Mouse (Mus musculus): ENCODE measurements at regions not wholly inside any gene's neighbourhood (a gene's known extent, or its start where the extent isn't known, plus 50 kb on each side); places are given as distances from the start of the nearest gene placed in this dataset.
"Not testable (repeated sequence)": the region's sequence is repeated elsewhere in the genome, so short reads cannot be mapped to it uniquely, and the experiment has no call there.

DNA sequence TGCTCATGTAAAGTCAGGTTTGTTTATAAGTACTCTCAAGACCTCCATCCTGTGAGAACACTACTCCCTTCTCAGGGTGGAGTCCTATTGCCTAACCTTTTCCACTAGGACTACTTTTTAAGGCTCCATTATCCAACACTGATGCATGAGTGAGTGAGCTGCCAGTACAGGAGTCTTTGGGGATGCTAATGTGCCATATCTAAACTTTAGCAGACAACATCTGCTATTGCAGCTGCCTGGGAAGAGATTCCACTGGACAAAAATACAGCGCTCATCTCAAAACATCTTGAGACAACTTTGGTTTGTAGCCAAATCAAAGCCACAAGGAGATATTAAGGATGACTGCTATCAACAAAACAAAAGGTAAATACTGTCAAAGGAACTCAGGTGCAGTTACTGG lies 52.3 kb upstream of the Gm10985 start:
- DNase-seq = no peak

DNA sequence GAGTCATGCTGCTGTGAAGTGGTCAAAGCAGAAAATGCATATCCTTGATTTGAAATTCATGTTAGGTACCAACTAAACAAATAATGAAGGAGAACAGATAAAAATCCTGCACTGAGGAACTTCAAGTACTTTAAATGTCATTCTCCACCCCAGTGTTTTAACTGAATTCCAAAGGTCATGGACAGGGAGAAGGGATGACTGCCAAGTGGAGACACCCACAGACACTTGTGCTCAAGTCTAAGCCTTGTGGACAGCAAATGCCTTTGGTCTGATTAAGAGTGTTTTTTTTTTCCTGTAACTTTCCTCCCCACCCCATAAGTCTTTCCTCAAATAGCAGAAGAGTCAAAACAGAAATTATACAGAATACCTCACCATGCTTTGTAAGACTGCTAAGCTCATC lies 55.2 kb upstream of the Gm10985 start:
- no peak for DNase-seq

DNA sequence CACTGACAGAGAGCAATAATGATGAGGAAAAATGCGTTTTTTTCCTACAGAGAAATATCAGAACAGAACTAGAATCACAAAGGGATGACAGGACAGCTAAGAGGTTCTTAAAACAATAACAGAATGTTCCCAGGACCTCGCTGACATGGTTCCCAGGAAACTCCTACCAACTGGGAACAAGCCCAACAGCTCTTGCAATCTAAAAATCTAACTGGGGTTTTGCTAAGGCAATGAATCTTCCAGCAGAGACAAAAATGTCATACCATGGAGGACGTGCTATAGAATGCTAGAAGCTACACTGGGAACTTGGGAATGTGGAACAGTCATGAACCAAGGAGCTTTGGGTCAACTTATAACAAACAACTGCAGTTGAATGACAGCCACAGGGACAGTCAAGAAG lies 59.7 kb upstream of the Gm10985 start:
- DNase-seq = no peak

DNA sequence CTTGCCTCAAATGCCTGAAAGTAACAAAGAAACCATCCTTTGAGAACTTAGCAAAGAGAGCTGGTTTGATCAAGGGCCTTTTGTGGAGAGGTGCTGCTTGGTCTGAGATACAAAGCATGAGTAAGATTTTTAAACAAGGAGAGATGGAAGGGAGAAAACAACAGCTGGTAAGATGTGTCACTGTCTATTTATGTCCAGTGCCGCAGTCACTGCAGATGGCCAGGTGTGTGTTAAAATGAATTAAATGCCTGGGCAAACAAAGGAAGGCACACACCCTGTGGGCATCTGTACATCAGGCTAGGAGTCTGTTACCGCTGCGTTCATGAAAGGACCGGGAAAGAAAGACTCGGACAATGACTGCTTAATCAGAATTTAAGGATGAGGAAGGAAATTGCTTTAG lies 68.2 kb upstream of the Gm10985 start:
- DNase-seq = no peak

DNA sequence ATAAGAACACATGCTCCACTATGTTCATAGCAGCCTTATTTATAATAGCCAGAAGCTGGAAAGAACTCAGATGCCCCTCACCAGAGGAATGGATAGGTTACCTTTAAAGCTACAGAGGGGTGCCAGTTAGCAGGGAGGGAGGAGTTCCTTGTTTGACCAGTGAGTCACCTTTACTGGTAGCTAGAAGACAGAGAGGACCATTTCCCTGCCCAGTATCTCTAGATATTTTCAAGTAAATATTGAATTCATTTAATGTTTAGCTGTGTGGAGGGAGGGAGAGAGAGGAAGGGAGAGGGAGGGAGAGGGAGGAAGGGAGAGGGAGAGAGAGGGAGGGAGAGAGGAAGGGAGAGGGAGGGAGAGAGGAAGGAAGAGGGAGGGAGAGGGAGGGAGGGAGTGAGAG lies 77.3 kb upstream of the Gm10985 start:
- no peak for DNase-seq

DNA sequence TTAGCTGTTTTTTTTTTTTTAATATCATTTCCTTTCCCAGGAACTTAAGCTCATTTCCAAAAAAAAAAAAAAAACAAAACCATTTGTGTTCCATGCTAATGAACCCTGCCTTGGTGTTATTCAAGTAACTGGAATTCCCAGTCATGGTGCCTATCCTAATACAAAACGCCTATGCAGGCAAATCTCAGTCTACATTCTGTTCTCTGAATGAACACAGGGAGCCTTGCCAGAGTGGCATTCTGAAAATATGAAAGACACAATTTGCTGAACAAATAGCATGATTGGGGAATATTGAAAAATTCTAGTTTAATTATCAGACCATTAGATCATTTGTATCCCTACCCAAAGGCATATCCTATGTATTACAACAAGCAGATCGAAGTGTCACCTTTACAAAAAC lies 80.9 kb upstream of the Gm10985 start:
- no peak for DNase-seq

DNA sequence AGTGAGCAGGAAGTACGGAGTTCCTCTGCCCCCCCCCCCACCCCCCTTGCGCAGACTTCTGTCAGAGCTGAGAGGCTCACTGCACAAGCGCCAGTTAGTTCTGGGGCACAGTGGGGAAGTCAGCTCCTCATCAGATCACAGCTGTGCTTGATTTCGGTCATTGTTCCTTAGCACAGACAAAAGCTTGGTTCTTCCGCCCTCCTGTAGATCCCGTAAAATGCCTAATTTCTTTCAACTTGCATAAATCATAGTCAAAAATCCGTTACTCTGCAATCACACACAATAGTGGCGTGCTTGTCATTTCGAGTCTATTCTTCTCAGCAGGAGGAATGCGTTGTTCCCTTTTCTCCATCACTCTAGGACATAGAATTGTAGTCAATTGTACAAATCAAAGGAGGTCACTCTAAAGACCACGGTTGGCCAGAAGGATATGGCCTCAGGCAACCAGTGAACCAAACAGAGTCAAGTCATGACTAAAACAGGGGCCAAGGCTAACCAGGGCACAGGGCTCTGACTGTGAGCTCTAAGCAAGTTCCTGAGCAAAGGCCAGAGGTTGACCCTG lies 83.3 kb upstream of the Gm10985 start:
- DNase-seq = no peak

DNA sequence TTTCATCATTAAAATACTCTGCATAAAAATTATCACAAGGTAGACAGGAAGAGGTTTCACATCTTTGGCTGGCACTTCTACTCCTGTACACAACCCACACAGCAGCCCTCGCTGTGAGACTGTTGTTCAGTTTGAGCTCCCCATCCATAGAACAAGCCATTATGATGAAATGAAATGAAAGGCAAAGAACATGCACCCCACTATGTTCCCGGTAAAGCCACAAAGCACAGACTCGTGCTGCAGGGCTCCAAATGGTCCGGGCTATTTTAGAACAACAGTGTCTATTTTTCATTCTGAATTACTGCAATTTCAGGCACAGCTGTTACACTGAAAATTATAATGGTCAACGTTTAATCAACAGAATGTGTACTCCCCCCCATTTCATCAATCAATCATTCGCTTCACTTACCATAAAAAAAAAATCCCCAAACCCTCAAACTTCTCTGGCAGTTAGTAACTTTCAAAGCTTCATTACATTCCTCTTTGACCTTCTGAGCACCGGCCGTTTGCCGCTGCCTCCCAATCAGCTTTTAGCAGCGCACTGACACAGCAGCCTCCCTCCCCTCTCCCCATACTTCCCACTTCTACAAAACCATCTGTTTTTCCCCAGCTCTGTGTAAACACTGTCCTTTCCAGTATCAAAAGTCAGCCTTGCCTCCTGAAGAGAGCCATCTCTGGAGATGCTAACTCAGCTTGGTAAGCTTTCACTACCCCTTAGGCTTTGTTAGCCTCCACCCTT lies 88.6 kb upstream of the Gm10985 start:
- no peak for DNase-seq

DNA sequence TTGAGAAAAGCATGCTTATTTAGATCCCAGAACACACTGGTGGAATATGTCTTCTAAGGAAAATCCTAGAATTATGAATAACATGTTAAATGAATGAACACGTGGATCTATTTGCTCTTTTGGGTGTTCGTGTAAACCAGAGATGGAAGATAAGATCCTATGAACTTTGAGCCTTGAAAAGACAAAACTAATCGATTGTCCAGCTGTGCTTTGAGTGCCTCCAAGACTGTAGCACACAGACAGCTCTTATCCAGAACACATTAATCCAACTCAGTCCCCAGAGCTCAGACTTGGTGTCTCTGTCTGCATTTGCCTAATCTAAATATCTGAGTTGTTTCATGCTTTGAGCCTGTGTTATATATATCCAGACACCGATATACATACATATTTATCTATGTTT lies 80.0 kb upstream of the Frem2 start:
- no peak for DNase-seq

DNA sequence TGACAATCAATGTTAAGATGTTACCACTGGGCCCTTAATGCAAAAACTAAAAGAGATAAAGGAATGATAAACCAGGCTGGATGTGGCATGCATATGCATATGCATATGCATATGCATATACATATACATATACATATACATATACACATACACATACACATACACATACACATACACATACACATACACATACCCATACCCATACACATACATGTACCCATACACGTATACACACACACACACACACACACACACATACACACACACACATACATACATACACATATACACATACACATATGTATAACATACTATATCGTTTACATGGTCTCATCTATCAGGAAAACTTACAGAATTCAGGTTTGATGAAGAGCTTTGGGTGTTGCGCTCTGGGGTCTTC lies 78.5 kb upstream of the Frem2 start:
- DNase-seq = not testable (repeated sequence)

DNA sequence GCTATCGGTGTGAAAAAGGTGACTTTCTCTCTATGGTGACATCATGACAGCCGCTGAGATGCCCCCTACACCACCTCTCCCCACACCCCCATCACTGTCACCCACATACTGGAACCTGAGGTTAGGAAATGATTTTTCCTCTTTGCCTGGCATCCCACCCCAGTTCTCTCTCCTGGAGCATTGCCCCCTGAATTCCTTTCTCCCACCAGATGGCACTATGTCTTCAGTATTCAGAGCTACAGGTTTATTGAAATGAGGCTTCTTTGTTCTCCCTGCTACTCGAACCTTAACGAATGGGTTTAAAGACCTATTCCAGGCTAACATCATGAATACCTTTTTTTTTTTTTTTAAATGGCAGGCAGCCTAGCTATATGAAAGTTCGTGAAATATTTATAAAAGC lies 78.0 kb upstream of the Frem2 start:
- DNase-seq = no peak

DNA sequence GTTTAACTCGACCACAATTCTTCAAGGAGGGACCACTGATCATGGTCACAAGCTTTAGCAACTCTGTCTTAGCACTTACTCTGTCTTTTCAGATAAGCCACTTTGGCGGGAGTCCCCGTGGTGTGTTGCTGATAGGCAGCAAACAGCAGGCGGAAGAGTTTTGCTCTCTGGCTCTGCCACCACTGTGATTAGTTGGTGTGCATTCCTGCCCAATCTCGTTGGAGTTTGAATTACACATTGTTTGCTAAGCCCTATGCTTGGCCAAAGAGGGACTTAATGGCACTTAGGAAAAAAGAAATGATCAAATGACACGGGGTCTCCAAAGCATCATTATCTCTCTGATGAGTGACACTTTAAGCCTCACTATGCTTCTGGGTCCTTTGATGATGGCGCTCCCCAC lies 73.3 kb upstream of the Frem2 start:
- DNase-seq = no peak

DNA sequence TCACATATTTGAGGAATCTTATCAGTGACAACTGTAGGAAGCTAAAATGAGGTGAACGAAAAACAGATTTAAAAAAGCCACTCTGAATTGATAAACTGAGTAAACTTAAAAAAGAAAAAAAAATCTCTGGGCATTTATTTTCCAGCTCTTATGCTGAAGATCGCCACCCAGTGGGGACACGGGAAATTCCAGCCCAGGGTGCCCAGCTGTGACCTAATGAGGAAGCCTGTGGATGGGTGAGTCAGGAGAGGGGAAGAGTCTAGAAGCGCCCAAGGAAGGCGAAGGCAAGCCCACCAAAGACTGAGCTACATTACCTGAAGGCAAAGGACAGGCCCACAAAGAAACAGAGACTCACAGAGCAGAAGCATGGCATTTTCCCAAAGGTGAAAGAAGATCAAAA lies 72.7 kb upstream of the Frem2 start:
- peak; percentile 52 for DNase-seq

DNA sequence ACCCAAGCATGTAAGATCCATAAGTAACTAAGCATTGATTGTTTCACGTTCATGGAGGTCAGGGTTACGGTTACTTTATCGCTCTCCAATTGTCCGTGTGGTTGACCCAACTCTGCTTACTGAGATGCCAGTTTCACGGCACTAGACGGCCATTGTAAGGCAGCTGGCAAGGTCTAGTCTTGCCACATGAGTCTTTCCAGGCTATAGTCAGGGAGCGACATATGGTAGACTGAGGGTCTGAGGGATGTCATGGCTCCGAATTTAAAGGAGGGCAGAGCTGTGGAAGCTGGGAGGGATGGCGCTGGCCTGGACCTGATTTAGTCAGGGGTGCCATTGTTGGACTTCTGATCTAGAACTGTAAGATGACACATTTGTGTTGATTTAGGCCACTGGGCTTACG lies 72.0 kb upstream of the Frem2 start:
- DNase-seq = no peak

DNA sequence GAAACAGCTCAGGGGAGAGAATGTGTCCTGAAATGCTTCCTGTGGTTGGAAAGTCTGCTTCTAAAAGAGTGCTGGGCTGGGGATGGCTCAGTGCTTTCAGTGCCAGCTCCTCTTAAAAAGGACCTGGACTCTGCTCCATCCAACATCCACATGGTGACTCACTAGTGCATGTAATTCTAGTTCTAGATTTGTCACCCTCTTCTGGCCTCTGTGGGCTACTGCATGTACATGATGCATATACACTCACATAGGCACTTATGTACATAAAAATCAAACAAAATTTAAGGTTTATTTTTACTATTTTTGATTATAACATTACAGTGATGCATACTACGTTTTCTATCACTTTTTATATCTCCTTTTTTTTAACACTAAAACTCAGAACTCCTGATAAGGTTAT lies 70.6 kb upstream of the Frem2 start:
- no peak for DNase-seq

DNA sequence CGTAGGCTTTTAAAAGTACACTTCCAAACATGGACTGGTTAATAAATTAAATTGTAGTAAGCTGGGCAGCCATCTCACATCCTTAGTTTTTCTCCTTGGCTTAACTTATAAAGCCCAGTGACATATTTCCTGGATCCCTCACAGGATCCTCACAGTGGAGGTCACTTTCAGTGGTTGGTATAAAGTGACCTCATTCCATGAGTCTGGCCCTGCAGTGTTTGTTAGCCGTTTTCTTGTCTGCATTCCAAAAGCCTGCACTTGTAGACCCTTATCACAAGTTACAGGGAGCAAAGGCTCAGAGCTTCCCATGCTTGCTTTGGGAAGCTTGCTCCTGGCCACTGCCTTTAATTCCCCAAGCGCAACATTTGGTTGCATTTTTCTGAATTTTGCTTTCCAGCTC lies 49.9 kb upstream of the Frem2 start:
- DNase-seq = no peak

Data from lung, postnatal 36 days (tissue).